Mouse (Mus musculus): Measurements from ENCODE around the gene Ablim1. TPM values are rescaled to one million over a fixed set of nuclear protein-coding genes. Genes with fewer than 3 reads are reported as not detected.
A peak's percentile ranks its signal among the peaks of the same experiment; 100 is the strongest.

The Ablim1 gene
- polyA plus RNA-seq, 1 experiment from 2014 or later = 40.5 TPM

GRCm38 (mm10) chr19:57282642-57283041 lies 32.1 kb downstream of the Ablim1 start:
- Histone ChIP-seq H3K4me1 (replicated peaks; ENCODE audit: insufficient read depth, low read length) (no peaks in the 10 kb centered on the region), H3K9me3 (replicated peaks; ENCODE audit: low read length) (no peaks in the 10 kb centered on the region), H3K36me3 (ENCODE audit: insufficient read depth, low read length) (no peaks in the 10 kb centered on the region), H3K27me3 (ENCODE audit: insufficient read depth, low read length) (no peaks in the 10 kb centered on the region), H3K4me3 (replicated peaks; ENCODE audit: low read depth, low read length) (no peak overlapping the region), H3K27ac (no peak overlapping the region), H3K4me2 (ENCODE audit: low read length) (no peak overlapping the region), H3K9ac (ENCODE audit: low read depth, low read length) (no peak overlapping the region)
- WGBS = 65% methylated on average over 5 of the region's 5 CpGs
- TF ChIP-seq CTCF (IDR thresholded peaks at IDR 0.05; ENCODE audit: low read depth) = no peak
- DNase-seq (ENCODE audit: low spot score) (no peak), ATAC-seq (replicated peaks; ENCODE audit: low FRiP score, low read depth) (no peak)

DNA sequence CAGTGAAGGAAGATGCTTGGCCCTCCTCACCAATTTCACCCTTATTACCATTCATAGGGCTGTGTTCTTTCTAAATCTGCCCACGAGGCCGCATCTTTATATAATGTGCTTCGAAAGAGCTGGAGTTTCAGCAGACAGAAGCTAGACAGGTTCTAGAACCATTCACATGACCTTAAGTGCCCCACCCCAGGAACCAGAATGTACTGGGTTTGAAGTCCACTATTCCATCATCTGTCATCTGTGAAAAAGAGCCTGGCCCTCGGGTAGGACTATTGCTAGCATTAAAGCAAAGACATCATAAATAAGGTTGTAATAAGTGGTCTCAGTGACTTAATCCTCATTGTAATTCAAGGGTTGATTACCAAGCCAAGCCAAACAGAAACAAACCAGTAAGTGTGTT lies 35.1 kb downstream of the Ablim1 start:
- Histone ChIP-seq H3K4me3 (replicated peaks; ENCODE audit: low read depth, low read length) (no peak overlapping the region), H3K9ac (ENCODE audit: low read depth, low read length) (no peak overlapping the region), H3K36me3 (ENCODE audit: insufficient read depth, low read length) (no peaks in the 10 kb centered on the region), H3K4me1 (replicated peaks; ENCODE audit: insufficient read depth, low read length) (peaks cover 4% of the 10 kb centered on the region), H3K27me3 (ENCODE audit: insufficient read depth, low read length) (no peaks in the 10 kb centered on the region), H3K9me3 (replicated peaks; ENCODE audit: low read length) (no peaks in the 10 kb centered on the region), H3K27ac (no peak overlapping the region), H3K4me2 (ENCODE audit: low read length) (no peak overlapping the region)
- ATAC-seq (replicated peaks; ENCODE audit: low FRiP score, low read depth) = no peak
- TF ChIP-seq CTCF (IDR thresholded peaks at IDR 0.05; ENCODE audit: low read depth) = no peak
- DNase-seq (ENCODE audit: low spot score) = peak; percentile 80
- WGBS = 66% methylated on average over 4 of the region's 4 CpGs

DNA sequence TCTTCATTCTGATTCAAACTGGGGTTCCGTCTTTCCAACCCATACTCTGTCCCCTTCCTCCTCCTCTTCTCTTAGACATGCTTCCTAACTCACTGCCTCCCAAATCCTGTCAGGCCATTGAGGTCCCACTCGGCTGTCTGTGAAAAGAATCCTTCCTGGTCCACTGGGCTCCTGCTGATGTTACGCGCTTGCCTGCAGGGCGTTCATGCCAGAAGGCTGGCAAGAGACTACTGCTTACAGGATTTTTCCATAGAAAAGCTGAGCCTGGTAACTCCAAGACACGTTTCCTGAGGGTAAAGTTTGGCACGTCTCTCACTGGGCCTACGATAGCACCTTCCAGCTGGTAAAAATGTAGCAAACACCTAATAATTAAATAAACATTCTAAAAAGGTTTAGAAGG lies 36.5 kb downstream of the Ablim1 start:
- 69% methylated on average over 8 of the region's 8 CpGs for WGBS
- no peak for TF ChIP-seq CTCF (IDR thresholded peaks at IDR 0.05; ENCODE audit: low read depth)
- DNase-seq (ENCODE audit: low spot score) = no peak

DNA sequence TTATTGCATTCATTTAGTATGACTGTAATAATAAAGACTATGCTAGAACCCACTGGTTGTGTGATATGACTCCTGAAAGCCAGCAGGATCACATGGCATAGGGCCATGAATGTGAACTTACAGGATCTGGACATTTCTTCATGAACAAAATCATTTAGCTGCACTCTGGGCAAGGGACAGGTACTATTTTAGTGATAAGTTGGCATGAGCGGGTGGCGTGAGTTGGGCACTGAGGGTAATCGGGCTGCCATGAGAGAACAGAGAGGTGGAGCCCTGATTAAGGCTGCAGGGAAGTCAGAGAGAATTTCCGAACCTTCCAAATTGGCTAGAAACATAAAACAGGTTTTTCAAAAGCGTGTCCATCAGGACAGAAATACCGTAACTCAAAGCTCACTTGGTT lies 37.7 kb downstream of the Ablim1 start:
- Histone ChIP-seq H3K27ac (no peak overlapping the region), H3K36me3 (ENCODE audit: insufficient read depth, low read length) (no peaks in the 10 kb centered on the region), H3K4me1 (replicated peaks; ENCODE audit: insufficient read depth, low read length) (peaks cover 17% of the 10 kb centered on the region), H3K4me3 (replicated peaks; ENCODE audit: low read depth, low read length) (no peak overlapping the region), H3K9ac (ENCODE audit: low read depth, low read length) (no peak overlapping the region), H3K9me3 (replicated peaks; ENCODE audit: low read length) (no peaks in the 10 kb centered on the region), H3K4me2 (ENCODE audit: low read length) (no peak overlapping the region), H3K27me3 (ENCODE audit: insufficient read depth, low read length) (no peaks in the 10 kb centered on the region)
- ATAC-seq (replicated peaks; ENCODE audit: low FRiP score, low read depth) (no peak), DNase-seq (ENCODE audit: low spot score) (no peak)
- no peak for TF ChIP-seq CTCF (IDR thresholded peaks at IDR 0.05; ENCODE audit: low read depth)
- 91% methylated on average over 6 of the region's 6 CpGs for WGBS

More for the DNA sequence above, 36.5 kb downstream of the Ablim1 start:
- no peak for ATAC-seq (replicated peaks; ENCODE audit: low FRiP score, low read depth)
- no peak overlapping the region for H3K27ac ChIP-seq
- H3K9ac ChIP-seq (ENCODE audit: low read depth, low read length) = no peak overlapping the region
- H3K4me3 ChIP-seq (replicated peaks; ENCODE audit: low read depth, low read length) = no peak overlapping the region
- H3K4me2 ChIP-seq (ENCODE audit: low read length) = no peak overlapping the region
- H3K36me3 ChIP-seq (ENCODE audit: insufficient read depth, low read length) = no peaks in the 10 kb centered on the region
- H3K4me1 ChIP-seq (replicated peaks; ENCODE audit: insufficient read depth, low read length) = peaks cover 15% of the 10 kb centered on the region
- no peaks in the 10 kb centered on the region for H3K27me3 ChIP-seq (ENCODE audit: insufficient read depth, low read length)
- no peaks in the 10 kb centered on the region for H3K9me3 ChIP-seq (replicated peaks; ENCODE audit: low read length)

GRCm38 (mm10) chr19:57275166-57275953 lies 39.4 kb downstream of the Ablim1 start:
- Histone ChIP-seq H3K27me3 (ENCODE audit: insufficient read depth, low read length) (no peaks in the 10 kb centered on the region), H3K4me1 (replicated peaks; ENCODE audit: insufficient read depth, low read length) (peaks cover 17% of the 10 kb centered on the region), H3K36me3 (ENCODE audit: insufficient read depth, low read length) (no peaks in the 10 kb centered on the region), H3K9ac (ENCODE audit: low read depth, low read length) (no peak overlapping the region), H3K9me3 (replicated peaks; ENCODE audit: low read length) (no peaks in the 10 kb centered on the region), H3K4me2 (ENCODE audit: low read length) (peak overlapping the region; percentile 48), H3K27ac (peak overlapping the region; percentile 82), H3K4me3 (replicated peaks; ENCODE audit: low read depth, low read length) (peak overlapping the region; percentile 16)
- WGBS = 26% methylated on average over 15 of the region's 15 CpGs
- peak; percentile 59 for DNase-seq (ENCODE audit: low spot score)
- no peak for TF ChIP-seq CTCF (IDR thresholded peaks at IDR 0.05; ENCODE audit: low read depth)
- peak; percentile 45 for ATAC-seq (replicated peaks; ENCODE audit: low FRiP score, low read depth)

GRCm38 (mm10) chr19:57274717-57275116 lies 40.0 kb downstream of the Ablim1 start:
- no peak for TF ChIP-seq CTCF (IDR thresholded peaks at IDR 0.05; ENCODE audit: low read depth)
- 0 out of 2 replicates have a peak overlapping the region, but pooled peaks have one; percentile 32 for H3K9ac ChIP-seq (ENCODE audit: low read depth, low read length)
- no peaks in the 10 kb centered on the region for H3K9me3 ChIP-seq (replicated peaks; ENCODE audit: low read length)
- H3K27me3 ChIP-seq (ENCODE audit: insufficient read depth, low read length) = no peaks in the 10 kb centered on the region
- H3K36me3 ChIP-seq (ENCODE audit: insufficient read depth, low read length) = no peaks in the 10 kb centered on the region
- H3K4me3 ChIP-seq (replicated peaks; ENCODE audit: low read depth, low read length) = peak overlapping the region; percentile 16
- 29% methylated on average over 6 of the region's 6 CpGs for WGBS
- peak overlapping the region; percentile 82 for H3K27ac ChIP-seq
- no peak for DNase-seq (ENCODE audit: low spot score)
- peak overlapping the region; percentile 48 for H3K4me2 ChIP-seq (ENCODE audit: low read length)
- peak; percentile 53; the same call in 1 of the 2 replicates for ATAC-seq (replicated peaks; ENCODE audit: low FRiP score, low read depth)
- peaks cover 17% of the 10 kb centered on the region for H3K4me1 ChIP-seq (replicated peaks; ENCODE audit: insufficient read depth, low read length)
